Mouse (Mus musculus): Measurements from ENCODE around the gene Kcnmb1. TPM values are rescaled to one million over a fixed set of nuclear protein-coding genes. Genes with fewer than 3 reads are reported as not detected.

The Kcnmb1 gene
- total RNA-seq, 1 experiment = 0.22 TPM

DNA sequence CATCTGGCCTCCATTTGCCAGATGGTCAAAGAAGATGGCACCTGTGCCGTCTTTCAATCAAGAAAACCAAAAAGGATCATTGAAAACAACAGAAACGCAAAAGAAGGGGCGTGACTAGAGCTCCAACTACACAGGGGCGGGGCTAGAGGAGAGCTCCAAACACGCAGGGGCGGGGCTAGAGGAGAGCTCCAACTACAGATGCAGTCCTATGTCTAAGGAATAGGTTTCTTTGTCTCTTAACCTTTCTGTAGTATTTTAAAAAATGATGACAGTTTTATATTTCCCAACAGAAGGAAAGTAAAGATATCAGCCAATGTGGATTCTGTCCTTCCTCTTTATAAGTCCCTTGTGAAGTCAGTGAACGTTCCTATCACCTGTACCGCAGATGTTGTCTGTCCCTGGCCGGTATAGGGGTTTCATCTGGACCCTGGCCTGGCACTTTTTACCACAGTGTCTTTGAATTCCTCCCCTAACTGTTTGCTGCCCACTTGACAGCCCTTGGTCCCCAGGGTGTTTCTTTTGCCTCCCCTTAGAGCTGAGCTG lies 18.0 kb upstream of the Kcnmb1 start:
- in situ Hi-C loops (cut with MboI; ENCODE audit: low sequenced_read_pairs in 2 of 2, unreplicated experiment in 2 of 2) = no loop called here
- Histone ChIP-seq H3K4me1 (ENCODE audit: control insufficient read depth in 2 of 2, insufficient read depth in 2 of 2, low read length in 2 of 2, poor library complexity in 1 of 2) (no peaks in the 10 kb centered on the region), H3K4me3 (ENCODE audit: insufficient read depth in 1 of 2, low read depth in 1 of 2, low read length in 2 of 2, poor library complexity in 1 of 2, severe bottlenecking in 1 of 2) (no peak overlapping the region), H3K9me3 (ENCODE audit: control insufficient read depth, insufficient read depth, low read depth, low read length) (no peaks in the 10 kb centered on the region), H3K27ac (ENCODE audit: insufficient read depth, low read depth, low read length, poor library complexity, severe bottlenecking) (no peak overlapping the region), H3K9ac (ENCODE audit: insufficient read depth, low read depth, low read length, poor library complexity, severe bottlenecking) (no peak overlapping the region), H3K36me3 (ENCODE audit: control insufficient read depth, insufficient read depth, low read length, poor library complexity, severe bottlenecking) (no peaks in the 10 kb centered on the region)
- no peak for DNase-seq (ENCODE audit: low read depth, low spot score)
- no peak for TF ChIP-seq ZNF384 (IDR thresholded peaks at IDR 0.05; ENCODE audit: low read depth, low read length)

DNA sequence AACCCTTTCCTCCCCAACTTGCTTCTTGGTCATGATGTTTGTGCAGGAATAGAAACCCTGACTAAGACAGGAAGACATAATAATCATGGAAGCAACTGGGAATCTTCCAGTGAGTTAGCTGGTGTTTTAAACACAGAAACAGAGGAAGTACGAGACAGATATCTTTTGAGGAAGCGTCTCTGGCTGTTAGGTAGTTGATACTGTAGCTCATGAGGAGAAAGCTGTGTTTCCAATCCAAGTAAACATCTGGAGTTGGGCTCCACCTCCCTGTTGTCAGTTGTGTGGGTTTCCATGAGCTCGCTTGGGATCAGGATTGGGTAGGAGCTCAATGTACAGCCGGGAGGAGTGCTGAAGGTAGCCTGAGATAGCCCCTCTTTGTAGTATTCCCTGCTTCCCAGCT lies 16.3 kb upstream of the Kcnmb1 start:
- Histone ChIP-seq H3K9me3 (ENCODE audit: control insufficient read depth, insufficient read depth, low read depth, low read length) (no peaks in the 10 kb centered on the region), H3K9ac (ENCODE audit: insufficient read depth, low read depth, low read length, poor library complexity, severe bottlenecking) (no peak overlapping the region), H3K4me1 (ENCODE audit: control insufficient read depth in 2 of 2, insufficient read depth in 2 of 2, low read length in 2 of 2, poor library complexity in 1 of 2) (no peaks in the 10 kb centered on the region), H3K4me3 (ENCODE audit: insufficient read depth in 1 of 2, low read depth in 1 of 2, low read length in 2 of 2, poor library complexity in 1 of 2, severe bottlenecking in 1 of 2) (no peak overlapping the region), H3K27ac (ENCODE audit: insufficient read depth, low read depth, low read length, poor library complexity, severe bottlenecking) (no peak overlapping the region), H3K36me3 (ENCODE audit: control insufficient read depth, insufficient read depth, low read length, poor library complexity, severe bottlenecking) (no peaks in the 10 kb centered on the region)
- no peak for TF ChIP-seq CHD2 (IDR thresholded peaks at IDR 0.05; ENCODE audit: low read depth, low read length)
- TF ChIP-seq ZC3H11A (IDR thresholded peaks at IDR 0.05; ENCODE audit: borderline replicate concordance, low read depth, low read length) = no peak
- no peak for TF ChIP-seq HCFC1 (IDR thresholded peaks at IDR 0.05; ENCODE audit: borderline replicate concordance, insufficient read depth, low read length)
- no peak for TF ChIP-seq ZNF384 (IDR thresholded peaks at IDR 0.05; ENCODE audit: low read depth, low read length)
- no peak for TF ChIP-seq MAFK (IDR thresholded peaks at IDR 0.05; ENCODE audit: insufficient read depth, low read depth, low read length)
- DNase-seq (ENCODE audit: low read depth, low spot score) = no peak
- in situ Hi-C loops (cut with MboI; ENCODE audit: low sequenced_read_pairs in 2 of 2, unreplicated experiment in 2 of 2) = no loop called here

DNA sequence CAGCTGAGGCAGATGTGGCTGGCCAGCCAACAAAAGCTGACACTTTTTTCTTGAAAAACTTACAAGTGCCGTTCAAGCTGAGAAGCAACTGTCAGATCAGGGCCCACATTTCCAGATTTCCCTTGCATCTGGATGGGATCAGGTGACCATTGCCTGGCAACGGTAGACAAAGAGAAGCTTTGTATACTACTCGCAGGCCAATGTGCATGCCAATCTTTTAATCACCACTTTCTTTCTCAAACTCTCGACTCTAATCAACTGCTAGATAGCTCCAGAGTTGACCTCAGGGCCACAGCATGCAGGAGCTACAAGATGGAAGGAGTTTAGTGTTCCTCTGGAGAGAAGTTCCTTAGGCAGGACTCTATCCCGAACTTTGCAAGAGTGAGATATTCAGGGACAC lies 11.7 kb upstream of the Kcnmb1 start:
- H3K9me3 ChIP-seq (ENCODE audit: control insufficient read depth, insufficient read depth, low read depth, low read length) = no peaks in the 10 kb centered on the region
- in situ Hi-C loops (cut with MboI; ENCODE audit: low sequenced_read_pairs in 2 of 2, unreplicated experiment in 2 of 2) = no loop called here
- no peak overlapping the region for H3K9ac ChIP-seq (ENCODE audit: insufficient read depth, low read depth, low read length, poor library complexity, severe bottlenecking)
- no peak for DNase-seq (ENCODE audit: low read depth, low spot score)
- no peak overlapping the region for H3K27ac ChIP-seq (ENCODE audit: insufficient read depth, low read depth, low read length, poor library complexity, severe bottlenecking)
- H3K4me1 ChIP-seq (ENCODE audit: control insufficient read depth in 2 of 2, insufficient read depth in 2 of 2, low read length in 2 of 2, poor library complexity in 1 of 2) = peaks cover 0 to 2% of the 10 kb centered on the region in 2 experiments; a peak in 1 of 4 replicates
- H3K36me3 ChIP-seq (ENCODE audit: control insufficient read depth, insufficient read depth, low read length, poor library complexity, severe bottlenecking) = no peaks in the 10 kb centered on the region
- no peak overlapping the region for H3K4me3 ChIP-seq (ENCODE audit: insufficient read depth in 1 of 2, low read depth in 1 of 2, low read length in 2 of 2, poor library complexity in 1 of 2, severe bottlenecking in 1 of 2)
- TF ChIP-seq HCFC1 (IDR thresholded peaks at IDR 0.05; ENCODE audit: borderline replicate concordance, insufficient read depth, low read length) (no peak), ZNF384 (IDR thresholded peaks at IDR 0.05; ENCODE audit: low read depth, low read length) (no peak), ZC3H11A (IDR thresholded peaks at IDR 0.05; ENCODE audit: borderline replicate concordance, low read depth, low read length) (no peak), MAFK (IDR thresholded peaks at IDR 0.05; ENCODE audit: insufficient read depth, low read depth, low read length) (no peak), CHD2 (IDR thresholded peaks at IDR 0.05; ENCODE audit: low read depth, low read length) (no peak)

DNA sequence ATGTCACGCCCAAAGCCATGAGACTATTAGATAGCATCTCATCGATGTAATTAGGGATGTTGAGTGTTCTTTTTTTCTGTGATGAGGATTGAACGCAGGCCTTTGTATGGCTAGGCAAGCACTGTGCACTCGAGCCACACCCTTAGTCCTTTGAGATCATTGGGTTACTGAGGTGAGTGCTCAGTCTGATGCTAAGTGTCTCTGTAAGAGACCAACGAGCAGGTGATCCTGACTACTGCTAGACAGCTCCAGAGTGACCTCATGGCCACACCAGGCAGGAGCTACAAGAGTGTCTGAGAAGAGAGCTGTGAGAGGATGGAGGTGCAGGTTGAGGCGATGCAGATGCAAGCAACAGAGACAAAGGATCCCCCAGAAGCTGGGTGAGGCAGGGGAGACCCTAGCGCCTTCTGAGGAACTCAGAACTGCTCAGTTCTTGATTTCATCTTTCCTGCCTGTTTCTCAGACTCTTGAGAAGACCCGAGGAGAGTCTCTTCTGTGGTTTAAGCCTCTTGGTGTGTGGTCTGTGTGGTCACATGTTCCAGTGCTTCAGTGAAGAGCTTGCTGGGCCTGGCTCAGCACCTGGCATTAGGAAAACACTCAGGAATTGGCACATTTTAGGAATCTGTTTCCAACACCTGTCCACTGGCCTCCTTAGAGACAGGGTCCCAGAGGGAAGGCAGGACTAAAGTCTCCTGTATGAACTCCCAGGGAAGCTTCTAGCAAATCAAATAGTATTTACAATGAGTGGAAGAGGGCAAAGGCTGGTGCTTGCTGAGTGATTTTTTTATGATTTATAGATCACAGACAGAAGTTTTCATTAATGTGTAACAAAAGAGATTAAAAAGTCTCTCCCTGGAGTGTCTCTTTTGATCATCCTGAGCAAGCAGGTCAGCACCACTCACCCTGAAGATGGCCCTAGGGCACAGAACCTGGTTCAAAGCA lies 10.9 kb upstream of the Kcnmb1 start:
- peaks cover 0 to 2% of the 10 kb centered on the region in 2 experiments; a peak in 1 of 4 replicates for H3K4me1 ChIP-seq (ENCODE audit: control insufficient read depth in 2 of 2, insufficient read depth in 2 of 2, low read length in 2 of 2, poor library complexity in 1 of 2)
- H3K36me3 ChIP-seq (ENCODE audit: control insufficient read depth, insufficient read depth, low read length, poor library complexity, severe bottlenecking) = no peaks in the 10 kb centered on the region
- TF ChIP-seq CHD2 (IDR thresholded peaks at IDR 0.05; ENCODE audit: low read depth, low read length) (no peak), ZNF384 (IDR thresholded peaks at IDR 0.05; ENCODE audit: low read depth, low read length) (no peak), ZC3H11A (IDR thresholded peaks at IDR 0.05; ENCODE audit: borderline replicate concordance, low read depth, low read length) (no peak), MAFK (IDR thresholded peaks at IDR 0.05; ENCODE audit: insufficient read depth, low read depth, low read length) (no peak), HCFC1 (IDR thresholded peaks at IDR 0.05; ENCODE audit: borderline replicate concordance, insufficient read depth, low read length) (no peak)
- no peak overlapping the region for H3K27ac ChIP-seq (ENCODE audit: insufficient read depth, low read depth, low read length, poor library complexity, severe bottlenecking)
- DNase-seq (ENCODE audit: low read depth, low spot score) = no peak
- no peaks in the 10 kb centered on the region for H3K9me3 ChIP-seq (ENCODE audit: control insufficient read depth, insufficient read depth, low read depth, low read length)
- no peak overlapping the region for H3K9ac ChIP-seq (ENCODE audit: insufficient read depth, low read depth, low read length, poor library complexity, severe bottlenecking)
- H3K4me3 ChIP-seq (ENCODE audit: insufficient read depth in 1 of 2, low read depth in 1 of 2, low read length in 2 of 2, poor library complexity in 1 of 2, severe bottlenecking in 1 of 2) = no peak overlapping the region
- in situ Hi-C loops (cut with MboI; ENCODE audit: low sequenced_read_pairs in 2 of 2, unreplicated experiment in 2 of 2) = no loop called here

All from ES-E14 (cell line).